8 mouse cellular contexts compared by ENCODE assay signal in genomic region chr13:45389448-45390311, GRCm38 (mm10). TPM values are rescaled to one million over a fixed set of nuclear protein-coding genes. Genes with fewer than 3 reads are reported as not detected.
DNase-seq lines count a peak whose midpoint lies in the region; ATAC-seq lines count a peak whose summit lies in the region.

Gene Mylip, plus strand, starts transcription at chr13:45389742.

- peak; percentile 97 for ATAC-seq in intestine, embryonic 15.5 days
- ATAC-seq in megakaryocyte-erythroid progenitor cell, adult 5-6 weeks (replicated peaks; ENCODE audit: low FRiP score, low TSS enrichment, poor library complexity, severe bottlenecking): peak; percentile 95

- peak within 1 kb of the TSS; percentile 77 for H3K4me3 ChIP-seq in intestine, embryonic 15.5 days (replicated peaks)

- H3K27me3 ChIP-seq in intestine, embryonic 15.5 days (replicated peaks): no peaks in the 10 kb centered on the region

- intact Hi-C loops in gastrocnemius, postnatal 36 days (cut with DNase I): no loop called here
- intact Hi-C loops in left cerebral cortex, postnatal 14 days (cut with DNase I): loop anchor here (2.0 to 5.0 kb wide), 2 partner anchors 53 to 357 kb away; no protein-coding TSS in a partner anchor

- no peaks in the 10 kb centered on the region for H3K36me3 ChIP-seq in intestine, embryonic 15.5 days

- H3K9me3 ChIP-seq in intestine, embryonic 15.5 days: no peaks in the 10 kb centered on the region

- peak within 1 kb of the TSS; percentile 40; the same call in 1 of the 2 replicates for H3K27ac ChIP-seq in intestine, embryonic 15.5 days

- WGBS in intestine, embryonic 15.5 days: under 1% methylated on average over 79 of the region's 81 CpGs

- peak within 1 kb of the TSS; percentile 94 for H3K4me2 ChIP-seq in intestine, embryonic 15.5 days (replicated peaks)

- peak within 1 kb of the TSS; percentile 75 for H3K9ac ChIP-seq in intestine, embryonic 15.5 days

- peak; percentile 98 for DNase-seq in adrenal gland, adult 8-10 months
- DNase-seq in embryo, embryonic 11.5 days (ENCODE audit: low read depth, low spot score): peak; percentile 94
- peak; percentile 96 to 99 for DNase-seq in gastrocnemius, postnatal 36 days
- peak; percentile 98 for DNase-seq in left cerebral cortex, postnatal 14 days (ENCODE audit: low spot score in 2 of 2)
- peak; percentile 98 for DNase-seq in right cerebral cortex, postnatal 14 days
- DNase-seq in urinary bladder, postnatal 25 days (ENCODE audit: low spot score): peak; percentile 98

- H3K4me1 ChIP-seq in intestine, embryonic 15.5 days (replicated peaks): peaks cover 16% of the 10 kb centered on the region

RNA-seq across cellular contexts. Expression of gene Mylip, which starts in this region (rescaled TPM):
- total RNA-seq in adrenal gland, adult 8-10 months (2022): 10 to 100 TPM in 3 of 4 experiments, 1 to 10 TPM in 1; 8.3 to 13.3 (median 12.2) TPM
- total RNA-seq in gastrocnemius, postnatal 36 days (2021): 10 to 100 TPM in 1 of 2 experiments, 1 to 10 TPM in 1; 9.9 to 10.9 TPM
- polyA plus RNA-seq in intestine, embryonic 15.5 days (2015; fragmentation: Nextera tagmentation; extraction: Ambion mirVana): 6.9 and 7.8 TPM in 2 replicates
- total RNA-seq in left cerebral cortex, postnatal 14 days (2021): 10 to 100 TPM; 26.4 to 30.8 TPM
- total RNA-seq in megakaryocyte-erythroid progenitor cell, adult 5-6 weeks (2014; fragmentation: Nextera tagmentation): 7.4 and 9.0 TPM in 2 replicates
- total RNA-seq in megakaryocyte-erythroid progenitor cell, adult 5-6 weeks (2017): 7.8 and 8.0 TPM in 2 replicates

Comparison
In these comparisons a context has a peak if more than half of its experiments do, and no peak if none do; other contexts are left out.
1. Peak in every context shown above with its lines: DNase-seq, ATAC-seq, H3K4me3 ChIP-seq and H3K27ac ChIP-seq.